Mouse (Mus musculus) liver, embryonic 18 days (tissue): Measurements from ENCODE around the gene Pros1. TPM values are rescaled to one million over a fixed set of nuclear protein-coding genes. Genes with fewer than 3 reads are reported as not detected.

Experiments used
- polyA plus RNA-seq: library from polyadenylated mRNA; depleted of rRNA; stranded (reverse); fragments of >200 nt; gene quantifications from 2 replicates; pipeline ENCODE4 v1.2.3, GENCODE M21; 2012; rRNA removed

Pros1 gene
- 7.5 and 8.2 TPM in 2 replicates for polyA plus RNA-seq

DNA sequence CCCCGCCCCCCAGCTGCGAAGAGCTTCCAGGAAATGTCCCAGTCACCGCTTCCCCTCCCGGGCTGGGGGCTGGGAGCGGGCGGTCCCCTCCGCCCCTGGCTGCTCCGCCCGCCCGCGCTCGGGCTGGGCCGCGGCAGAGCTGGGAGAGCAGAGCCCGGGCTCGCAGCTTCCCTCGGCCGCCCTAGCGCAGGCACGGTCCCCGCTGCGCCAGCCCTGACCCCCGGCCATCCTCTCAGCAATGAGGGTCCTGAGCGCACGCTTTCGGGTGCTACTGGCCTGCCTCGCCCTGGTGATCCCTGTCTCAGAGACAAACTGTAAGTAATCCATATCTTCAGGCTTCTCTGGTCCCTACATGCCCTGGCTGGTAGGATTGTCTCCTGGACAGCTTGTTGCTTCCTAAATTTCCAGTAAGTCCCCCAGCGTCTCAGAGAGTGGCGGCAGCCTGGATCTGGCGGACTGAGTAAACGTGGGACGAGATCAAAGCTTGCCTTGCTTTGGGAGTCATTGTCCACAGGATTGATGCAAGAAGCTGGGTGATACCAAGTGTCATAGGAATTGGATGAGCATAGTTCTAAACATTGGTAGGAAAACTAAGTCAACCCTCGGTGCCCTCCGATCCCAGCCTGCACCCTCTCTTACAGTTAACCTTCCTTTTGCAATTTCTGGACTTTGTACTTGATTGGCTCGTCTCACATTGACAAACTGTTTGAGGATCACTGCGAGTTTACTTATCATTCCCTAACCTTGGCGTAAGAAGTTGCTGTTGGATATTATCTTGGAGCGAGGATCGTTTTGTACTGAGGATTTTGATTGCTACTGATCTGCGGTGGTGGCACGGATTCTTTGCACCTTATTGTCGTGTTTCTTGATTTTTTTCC is at the start of gene Pros1:
Gene Pros1 (plus strand): TSS at position 117 of the 878 bp plus-strand sequence.

DNA sequence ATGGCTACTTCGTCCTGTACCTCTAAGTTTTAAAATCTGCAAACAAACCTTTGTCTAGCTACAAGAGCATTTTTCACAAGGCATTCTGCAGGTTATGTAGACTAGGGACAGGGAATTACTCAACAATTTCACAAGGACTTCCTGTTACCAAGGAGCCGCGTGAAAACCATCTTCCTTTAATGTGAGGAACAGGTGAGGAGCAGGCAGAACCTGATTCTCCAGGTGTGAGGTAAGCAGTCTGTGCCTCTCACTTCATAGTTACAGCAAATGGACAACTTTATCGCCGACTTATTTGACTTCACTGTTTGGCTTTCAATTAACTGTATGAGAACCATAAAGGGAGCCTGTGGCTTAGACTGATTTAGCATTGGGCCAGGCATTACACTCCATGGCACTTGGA is 39.6 kb upstream of the Pros1 start, which contains the start of gene Stx19:
Gene Stx19 (plus strand): TSS at position 186 of the 400 bp plus-strand sequence.

DNA sequence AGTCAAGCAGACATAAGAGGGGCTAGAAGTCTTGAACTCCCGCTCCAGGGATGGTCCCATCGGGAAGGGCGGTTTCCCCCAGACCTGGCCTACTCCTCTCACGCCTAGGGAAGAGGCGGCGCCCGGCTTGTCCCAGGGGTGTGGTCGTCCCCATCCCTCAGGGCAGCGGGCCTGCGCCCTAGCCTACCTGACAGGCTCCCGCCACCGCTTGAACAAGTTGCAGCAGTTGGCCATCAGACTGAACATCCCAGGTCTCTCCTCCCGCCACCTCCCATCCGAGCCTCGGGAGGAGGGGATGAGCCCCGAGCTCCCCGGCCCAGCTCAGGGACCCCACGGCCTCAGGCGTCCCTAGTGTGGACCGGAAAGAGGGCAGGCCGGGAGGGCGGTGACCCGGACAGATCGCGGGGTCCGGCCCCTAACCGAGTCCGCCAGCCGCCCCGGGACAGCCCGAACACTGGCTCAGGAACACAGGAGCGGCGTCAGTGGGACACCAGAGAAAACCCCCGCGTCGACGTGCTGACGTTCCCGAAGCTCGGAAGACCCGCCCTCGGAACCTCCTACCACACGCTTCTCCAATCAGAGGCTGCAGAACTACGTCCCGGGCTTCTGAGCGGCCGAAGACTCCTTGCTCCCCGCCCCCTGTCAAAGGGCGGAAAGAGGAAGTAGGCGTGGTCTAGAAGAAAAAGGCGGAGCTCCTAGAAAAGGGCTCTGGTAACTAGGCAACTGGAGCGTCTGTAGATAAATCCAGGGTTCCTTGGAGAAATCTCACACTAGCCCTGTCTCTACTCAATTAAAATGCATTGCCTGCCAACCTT is 7.4 kb upstream of the Pros1 start, which contains the start of gene Arl13b:
Gene Arl13b (minus strand): TSS at position 543 of the 815 bp plus-strand sequence.

Other genes starting within 250 kb of the Pros1 start
- 3.0 and 3.2 TPM in 2 replicates for gene Nsun3, start 67.5 kb upstream of the Pros1 start, polyA plus RNA-seq
- gene Stx19, start 39.6 kb upstream of the Pros1 start, polyA plus RNA-seq = not detected in 2 replicates
- gene Arl13b, start 7.3 kb upstream of the Pros1 start, polyA plus RNA-seq = 2.2 TPM in 2 replicates